Mouse (Mus musculus): ENCODE results near the gene Ifi27l2a. TPM values are rescaled to one million over a fixed set of nuclear protein-coding genes. Genes with fewer than 3 reads are reported as not detected.
A peak's percentile ranks its signal among the peaks of the same experiment; 100 is the strongest.
"Not testable (repeated sequence)": the region's sequence is repeated elsewhere in the genome, so short reads cannot be mapped to it uniquely, and the experiment has no call there.

The Ifi27l2a gene
- total RNA-seq (2022): 10 to 100 TPM; 20.2 to 34.4 (median 28.4) TPM

DNA sequence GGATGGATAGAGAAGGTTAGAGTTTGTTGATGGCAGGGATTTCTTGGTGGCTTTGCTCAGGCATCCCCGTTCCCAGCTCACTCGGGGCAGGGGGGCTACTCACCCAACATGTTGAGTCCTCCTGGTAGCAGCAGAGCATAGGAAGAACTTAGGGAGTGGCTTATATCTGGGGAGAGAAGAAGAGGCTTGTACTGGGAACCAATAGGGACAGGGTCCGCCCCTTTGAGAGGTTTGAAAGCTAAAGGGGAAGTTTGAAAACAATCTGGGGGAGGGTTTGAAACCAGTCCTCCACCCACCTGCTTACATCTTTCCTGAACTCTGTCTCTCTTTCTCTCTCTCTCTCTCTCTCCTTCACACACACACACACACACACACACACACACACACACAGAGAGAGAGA, at the start of gene Ifi27l2a:
Gene Ifi27l2a, minus strand, starts transcription at position 157 of the 400 bp plus-strand sequence.
- peak; percentile 35 for DNase-seq (ENCODE audit: low spot score)

DNA sequence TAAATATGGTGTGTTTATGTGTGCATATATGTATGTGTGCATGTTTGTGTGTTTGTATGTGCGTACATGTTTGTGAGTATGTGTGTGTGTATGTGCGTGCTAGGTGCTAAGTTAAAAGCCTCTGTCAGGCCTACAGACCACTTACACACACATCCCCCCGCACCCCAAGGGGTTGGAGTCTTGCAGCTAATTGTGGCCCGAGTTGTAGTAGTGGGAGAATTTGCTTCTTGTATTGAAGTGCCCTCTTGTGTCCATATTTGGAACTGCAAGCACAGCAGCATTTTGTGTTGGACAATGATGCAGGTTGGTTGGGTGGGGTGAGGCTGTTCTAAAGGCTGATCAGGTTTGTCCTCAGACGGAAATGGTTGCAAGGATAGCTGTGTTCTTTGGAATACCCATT, 49.3 kb upstream of the Ifi27l2a start:
- DNase-seq (ENCODE audit: low spot score): peak; percentile 82

DNA sequence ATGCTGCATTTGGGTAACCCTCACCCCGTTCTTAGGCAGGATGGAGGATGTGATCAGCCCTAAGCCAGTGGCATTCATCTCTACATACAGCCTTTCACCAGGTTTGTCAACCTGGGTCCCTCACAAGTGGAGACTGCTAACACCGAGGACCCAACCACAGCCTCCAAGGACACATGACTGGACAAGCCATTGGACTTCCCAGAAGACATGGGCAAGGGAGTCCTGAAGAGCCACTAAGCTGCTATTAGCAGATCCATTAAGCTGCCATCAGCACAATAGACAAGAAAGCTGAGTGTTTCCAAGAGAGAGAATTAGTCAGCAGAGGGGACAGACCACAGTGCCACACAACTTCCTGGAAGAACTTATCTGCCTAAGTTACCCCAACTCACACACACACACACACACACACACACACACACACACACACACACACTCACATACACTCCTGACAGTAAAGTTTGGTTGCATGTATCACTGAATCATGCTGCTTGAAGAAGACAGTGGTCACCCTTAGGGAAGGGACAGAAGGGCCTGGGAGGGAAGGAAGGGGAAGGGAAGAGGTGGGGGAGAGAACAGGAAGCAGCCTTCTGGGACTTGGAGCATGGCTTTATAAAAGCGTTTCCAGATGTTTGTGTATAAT, 47.7 kb upstream of the Ifi27l2a start:
- peak; percentile 35 for DNase-seq (ENCODE audit: low spot score)

DNA sequence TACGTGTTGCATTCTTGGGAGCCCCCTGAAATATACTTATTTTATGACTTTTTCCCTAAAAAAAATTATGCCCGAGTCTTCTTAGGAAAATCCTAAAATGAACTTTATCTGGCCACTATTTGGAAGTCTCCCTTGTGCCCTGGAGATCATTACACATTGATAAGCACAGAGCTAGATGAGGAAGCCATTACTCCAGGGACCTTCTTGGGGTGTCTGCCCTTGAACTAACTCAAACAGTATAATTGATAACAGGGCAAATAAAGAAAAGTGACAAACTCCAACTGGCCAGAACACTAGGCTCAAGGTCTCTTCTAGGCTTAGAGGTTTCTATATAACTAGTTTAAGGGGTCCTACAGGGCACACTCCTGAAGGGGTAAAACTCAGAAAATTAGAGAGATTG, 44.3 kb upstream of the Ifi27l2a start:
- no peak for DNase-seq (ENCODE audit: low spot score)

DNA sequence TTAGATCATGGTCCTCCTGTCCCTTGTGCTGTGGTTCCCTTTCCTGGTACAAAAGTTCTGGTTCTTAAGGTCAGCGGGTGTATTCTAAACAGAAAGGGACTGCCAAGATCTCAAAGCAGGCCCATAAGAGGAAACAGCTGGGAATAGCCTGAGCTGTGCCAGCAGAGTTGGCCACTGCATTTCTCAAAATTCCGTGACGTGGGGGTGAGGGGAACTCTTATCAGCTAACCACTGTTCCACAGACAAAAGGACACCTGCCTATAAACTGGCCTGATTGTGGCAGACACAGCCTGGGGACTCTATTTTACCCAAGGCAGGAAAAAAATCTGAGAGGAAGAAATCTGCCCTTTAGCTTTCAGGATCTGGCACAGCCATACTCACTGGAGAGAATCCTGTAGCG, 43.8 kb upstream of the Ifi27l2a start:
- peak; percentile 75 for DNase-seq (ENCODE audit: low spot score)

DNA sequence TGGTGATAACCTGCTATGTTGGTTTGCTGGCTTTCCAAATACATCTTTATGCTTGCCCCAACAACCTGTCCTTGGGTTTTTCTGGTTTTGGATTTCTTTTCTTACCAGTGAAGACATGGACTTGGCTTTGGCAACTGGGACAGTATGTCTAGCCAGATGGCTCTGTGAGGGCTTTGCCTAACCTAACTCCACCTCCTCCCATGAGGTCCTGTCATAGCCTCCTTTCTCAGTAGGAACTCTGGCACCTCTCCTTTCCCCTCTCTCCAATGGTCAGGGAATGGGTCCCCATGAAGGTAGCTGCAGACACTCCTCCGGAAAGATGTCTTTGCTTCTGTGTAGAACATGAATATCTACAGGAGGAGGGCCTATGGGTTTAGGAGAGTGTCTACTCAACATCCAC, 43.2 kb upstream of the Ifi27l2a start:
- peak; percentile 44 for DNase-seq (ENCODE audit: low spot score)

DNA sequence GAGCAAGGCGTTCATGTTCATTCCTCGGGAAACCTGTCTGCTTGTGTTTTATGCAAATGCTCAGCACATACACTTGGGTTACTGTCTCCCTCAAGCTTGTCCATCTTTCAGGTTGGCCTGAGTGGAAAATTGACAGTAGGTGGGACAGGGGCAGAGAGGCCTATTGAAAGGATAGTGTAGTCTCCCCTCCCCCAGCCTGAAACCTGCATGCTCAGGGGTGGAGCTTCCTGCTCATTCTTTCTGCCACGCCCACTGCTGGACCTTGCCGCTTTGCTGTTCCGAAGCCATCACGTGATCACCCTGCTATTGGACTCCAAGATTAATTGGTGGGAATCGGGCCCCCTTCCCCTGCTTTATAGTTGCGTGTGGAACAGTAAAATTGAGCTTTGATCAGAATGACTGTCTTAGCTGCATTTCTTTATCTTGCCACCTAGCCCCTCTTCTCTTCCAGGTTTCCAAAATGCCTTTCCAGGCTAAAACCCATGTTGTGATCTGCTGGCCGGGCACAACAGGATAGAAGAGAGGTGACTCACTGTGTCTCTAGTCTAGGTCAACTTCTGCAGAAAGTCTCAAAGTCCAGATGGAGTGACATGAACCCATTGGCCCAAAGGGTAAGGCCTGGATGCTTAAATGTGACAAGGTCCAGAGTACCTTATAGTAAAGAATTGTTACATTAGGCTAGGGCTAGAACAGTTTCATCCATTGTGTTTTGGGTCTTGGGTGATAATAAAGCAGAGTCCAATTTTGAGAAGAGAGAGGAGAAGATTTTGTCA, 40.9 kb upstream of the Ifi27l2a start:
- not testable (repeated sequence) for DNase-seq (ENCODE audit: low spot score)

DNA sequence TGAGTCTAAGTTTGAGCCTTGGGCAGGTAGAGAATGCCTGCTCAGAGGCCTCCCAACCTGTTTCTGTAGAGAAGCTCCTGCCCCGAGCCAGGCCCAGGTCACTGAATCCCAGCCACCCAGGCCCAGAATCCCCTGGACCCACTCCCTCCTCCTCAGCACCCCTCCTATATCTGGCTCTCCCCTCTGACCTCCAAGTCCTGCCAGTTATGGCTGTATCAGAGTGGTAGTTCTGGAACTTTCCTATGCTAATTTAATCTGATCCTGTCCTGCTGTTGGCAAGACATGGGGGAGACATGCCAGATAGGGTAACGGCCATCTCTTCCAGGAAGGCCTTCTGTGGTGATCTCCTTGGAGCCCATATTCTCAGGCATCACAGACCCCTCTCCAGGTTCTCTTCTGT, 39.3 kb upstream of the Ifi27l2a start:
- no peak for DNase-seq (ENCODE audit: low spot score)

DNA sequence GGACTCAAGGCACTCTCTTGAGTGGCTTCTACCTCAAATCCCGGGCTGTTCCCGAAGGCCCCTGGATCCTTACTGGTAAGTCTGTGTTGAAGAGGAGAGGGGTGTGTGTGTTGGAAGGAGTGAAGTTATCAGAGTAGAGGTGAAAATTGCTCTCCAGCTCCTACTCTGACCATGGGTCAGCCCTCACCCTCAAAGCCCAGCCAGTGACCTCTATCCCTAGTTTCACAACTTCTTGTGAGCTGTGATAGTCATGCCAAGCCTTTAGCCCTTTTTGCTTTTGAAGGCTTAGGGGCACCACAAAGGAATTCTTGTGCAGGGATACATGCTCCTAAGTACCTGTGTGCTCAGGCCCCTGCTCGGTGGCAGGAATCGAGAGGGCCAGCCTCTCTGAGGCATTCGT, 38.2 kb upstream of the Ifi27l2a start:
- DNase-seq (ENCODE audit: low spot score): no peak

DNA sequence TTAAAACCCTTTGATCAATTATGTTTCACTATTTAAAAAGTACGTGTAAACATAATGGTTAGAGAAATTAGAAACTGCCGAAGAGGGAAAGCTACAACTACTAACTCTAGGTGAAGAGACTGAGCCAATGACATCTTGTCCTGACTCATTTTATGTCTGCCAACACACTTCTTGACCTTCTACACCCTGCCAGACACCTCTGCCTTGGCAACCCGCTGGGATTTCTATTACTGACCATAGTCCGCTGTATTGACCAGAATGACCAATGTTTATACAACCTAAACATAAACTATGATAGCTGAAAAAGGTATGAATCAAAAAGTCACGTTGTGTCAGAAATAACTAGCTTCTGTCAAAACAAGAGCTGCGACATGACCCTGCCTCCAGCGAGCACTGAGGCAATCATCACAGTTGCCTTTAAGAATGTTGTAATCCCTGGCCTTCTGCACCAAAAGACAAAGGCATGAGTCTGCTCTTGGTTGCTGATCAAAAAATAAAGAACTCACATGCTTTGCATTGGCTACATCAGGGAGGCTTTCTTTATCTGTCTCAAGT, 34.1 kb upstream of the Ifi27l2a start:
- DNase-seq (ENCODE audit: low spot score): no peak

DNA sequence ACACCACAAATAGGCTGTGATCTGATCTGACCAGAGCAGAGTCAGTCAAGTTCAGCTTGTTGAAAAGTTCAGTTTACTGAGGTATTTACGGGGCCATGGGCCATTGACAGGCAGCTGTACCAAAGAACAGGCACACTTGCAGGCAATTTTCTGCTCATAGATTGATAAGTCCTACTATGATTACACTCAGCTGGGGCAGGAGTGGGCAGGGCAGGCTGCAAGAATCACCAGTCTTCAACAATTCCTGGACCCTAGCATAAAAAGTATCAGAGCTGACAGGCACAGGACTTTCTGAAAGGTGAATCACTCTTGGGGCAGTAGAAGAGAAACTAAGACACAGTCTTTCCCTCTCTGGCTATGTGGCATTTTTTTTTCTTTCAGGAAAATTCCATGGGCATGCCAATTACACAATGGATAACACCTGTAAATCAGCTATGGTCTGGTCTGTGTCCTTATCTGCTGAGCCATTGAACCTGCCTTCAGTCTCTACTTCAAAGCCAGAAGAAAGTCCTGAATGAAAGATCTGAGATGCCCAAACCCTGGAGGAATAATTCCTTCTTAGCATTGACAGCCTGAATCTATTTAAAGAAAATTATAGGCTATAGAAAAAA, 33.4 kb upstream of the Ifi27l2a start:
- DNase-seq (ENCODE audit: low spot score): no peak

DNA sequence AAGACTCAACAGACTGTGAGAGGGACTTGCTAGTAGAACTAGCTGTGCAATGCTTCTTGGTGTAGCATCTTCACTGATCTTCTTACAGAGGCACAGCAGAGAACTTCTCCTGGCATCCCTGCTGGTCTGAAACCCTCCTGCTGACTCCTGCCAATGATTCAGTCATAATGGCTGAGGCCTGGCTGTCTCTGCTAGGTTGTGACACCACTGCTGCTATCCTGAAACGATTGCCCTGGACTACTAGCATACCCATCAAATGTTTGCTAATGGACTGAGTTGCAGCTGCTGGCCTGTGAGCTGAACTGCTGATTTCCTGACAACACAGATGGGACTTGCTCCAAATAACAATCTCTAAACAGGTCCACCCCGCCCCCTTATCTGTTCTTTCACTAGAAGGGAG, 31.0 kb upstream of the Ifi27l2a start:
- DNase-seq (ENCODE audit: low spot score): no peak

DNA sequence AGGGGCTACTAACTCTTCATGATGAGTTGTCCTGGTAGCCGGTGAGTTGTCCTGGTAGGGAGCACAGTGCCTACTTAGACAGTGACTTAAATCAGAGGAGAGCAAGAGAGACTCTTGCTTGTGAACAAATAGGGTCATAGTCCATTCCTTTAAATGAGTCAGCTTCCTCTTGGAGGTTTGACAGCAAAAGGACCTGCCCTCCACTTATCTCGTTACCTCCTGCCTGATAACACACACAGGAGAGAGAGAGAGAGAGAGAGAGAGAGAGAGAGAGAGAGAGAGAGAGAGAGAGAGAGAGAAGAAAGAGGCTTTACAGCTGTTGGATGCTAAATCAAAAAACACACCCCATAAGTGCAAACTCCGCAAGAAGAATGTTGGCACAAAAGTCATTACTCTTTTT, 13.7 kb upstream of the Ifi27l2a start, which contains the start of gene Ifi27l2b:
Gene Ifi27l2b, minus strand, starts transcription at position 84 of the 400 bp plus-strand sequence.
- no peak for DNase-seq (ENCODE audit: low spot score)

DNA sequence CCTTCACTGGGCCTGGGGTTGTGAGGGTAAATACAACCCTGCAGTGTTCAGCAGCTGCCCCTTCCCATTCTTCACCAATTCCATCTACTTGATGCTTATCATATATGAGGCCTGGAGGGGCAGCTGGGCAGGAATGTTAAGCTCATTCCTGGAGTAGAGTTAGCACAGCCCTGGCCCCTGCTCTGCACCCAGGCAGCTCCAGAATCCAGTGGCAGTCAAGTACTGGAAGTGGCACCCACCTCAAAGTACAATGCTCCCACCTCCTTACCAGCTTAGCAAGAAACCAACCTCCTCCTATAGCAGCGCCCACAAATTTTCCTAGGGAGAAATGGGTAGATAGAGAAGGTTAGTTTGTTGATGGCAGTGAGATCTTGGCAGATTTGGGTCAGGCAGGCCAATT, 13.2 kb upstream of the Ifi27l2a start:
- DNase-seq (ENCODE audit: low spot score): not testable (repeated sequence)

DNA sequence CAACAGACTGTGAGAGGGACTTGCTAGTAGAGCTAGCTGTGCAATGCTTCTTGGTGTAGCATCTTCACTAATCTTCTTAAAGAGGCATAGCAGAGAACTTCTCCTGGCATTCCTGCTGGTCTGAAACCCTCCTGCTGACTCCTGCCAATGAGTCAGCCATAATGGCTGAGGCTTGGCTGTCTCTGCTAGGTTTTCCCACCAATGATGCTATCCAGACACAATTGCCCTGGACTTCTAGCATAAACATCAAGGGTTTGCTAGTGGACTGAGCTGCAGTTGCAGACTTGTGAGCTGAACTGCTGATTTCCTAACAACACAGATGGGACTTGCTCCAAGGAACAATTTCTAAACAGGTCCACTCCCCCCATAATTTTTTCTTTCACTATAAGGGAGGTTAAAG, 9.9 kb upstream of the Ifi27l2a start:
- no peak for DNase-seq (ENCODE audit: low spot score)

DNA sequence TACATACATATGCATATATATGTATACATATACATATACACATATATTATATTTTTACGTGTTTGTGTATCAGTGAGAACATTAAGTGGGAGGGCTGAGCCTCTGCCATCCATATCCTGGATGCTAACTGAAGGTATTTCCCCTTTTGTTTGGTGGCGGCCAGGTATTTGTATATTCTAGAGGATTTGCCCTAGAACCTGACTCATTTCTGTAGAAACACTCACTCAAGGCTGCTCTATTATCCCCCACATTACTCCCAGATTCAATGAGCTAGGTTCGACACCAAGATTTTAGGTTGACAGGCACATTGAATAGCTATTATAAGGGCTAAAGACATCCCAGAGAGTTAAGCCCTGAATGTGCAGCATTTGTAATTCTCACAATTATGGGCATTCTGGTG, 1.6 kb upstream of the Ifi27l2a start:
- no peak for DNase-seq (ENCODE audit: low spot score)

DNA sequence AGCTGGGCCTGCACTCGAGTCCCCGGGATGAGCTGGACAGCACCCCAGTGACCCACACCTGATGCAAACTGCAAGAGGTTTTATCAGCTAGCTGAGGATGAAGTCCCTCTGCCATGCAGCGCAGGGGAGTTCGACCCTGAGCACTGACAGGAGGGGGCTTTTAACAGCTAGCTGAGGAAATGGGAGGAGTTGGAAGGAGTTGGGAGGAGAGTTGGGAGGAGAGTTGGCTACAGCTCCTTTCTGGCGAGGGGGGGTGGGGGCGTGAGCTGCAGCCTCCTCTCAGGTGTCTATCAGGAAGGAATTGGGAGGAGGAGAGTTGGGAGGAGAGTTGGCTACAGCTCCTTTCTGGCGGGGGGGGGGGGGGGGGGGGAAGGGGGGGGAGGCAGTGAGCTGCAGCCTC, 781 bp upstream of the Ifi27l2a start:
- not testable (repeated sequence) for DNase-seq (ENCODE audit: low spot score)

DNA sequence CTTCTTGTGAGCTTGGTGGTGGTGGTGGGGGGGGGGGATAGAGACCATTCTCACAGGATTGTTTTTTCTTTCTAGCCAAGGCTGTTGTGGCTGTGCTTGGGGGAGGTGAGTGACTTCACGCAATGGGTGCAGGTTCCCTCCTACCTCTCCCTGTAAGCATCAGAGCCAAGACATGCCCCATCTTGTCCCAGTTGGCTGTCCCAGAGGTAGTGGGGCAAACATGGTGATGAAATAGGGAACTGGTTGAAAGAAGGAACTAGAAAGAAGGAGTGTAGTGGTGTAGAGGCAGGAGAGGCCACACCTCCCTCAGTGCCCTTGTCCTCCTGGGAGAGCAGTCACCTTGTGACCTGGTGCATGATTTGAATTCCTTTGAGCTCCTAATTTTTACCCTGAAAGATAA, 5.9 kb downstream of the Ifi27l2a start:
- DNase-seq (ENCODE audit: low spot score): no peak

DNA sequence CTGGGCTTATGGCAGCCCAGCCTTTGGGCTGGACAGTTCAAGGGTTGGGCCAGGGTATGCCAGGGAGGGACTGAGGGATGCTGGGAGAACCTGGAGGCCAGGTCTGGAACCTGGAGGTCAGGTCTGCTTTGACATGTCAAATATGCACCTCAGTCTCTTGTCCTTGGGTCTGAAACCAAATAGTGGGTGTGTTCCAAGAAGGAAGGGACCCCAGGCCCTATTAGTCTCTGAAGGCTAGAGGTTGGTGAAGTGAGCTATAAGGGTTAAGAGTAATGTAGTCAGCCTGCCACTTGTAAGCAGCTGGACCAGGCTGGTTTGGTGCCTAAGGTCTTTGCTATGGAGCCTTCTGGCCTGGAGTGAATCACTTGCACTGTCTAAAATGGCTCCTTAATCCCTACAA, 8.6 kb downstream of the Ifi27l2a start:
- no peak for DNase-seq (ENCODE audit: low spot score)

DNA sequence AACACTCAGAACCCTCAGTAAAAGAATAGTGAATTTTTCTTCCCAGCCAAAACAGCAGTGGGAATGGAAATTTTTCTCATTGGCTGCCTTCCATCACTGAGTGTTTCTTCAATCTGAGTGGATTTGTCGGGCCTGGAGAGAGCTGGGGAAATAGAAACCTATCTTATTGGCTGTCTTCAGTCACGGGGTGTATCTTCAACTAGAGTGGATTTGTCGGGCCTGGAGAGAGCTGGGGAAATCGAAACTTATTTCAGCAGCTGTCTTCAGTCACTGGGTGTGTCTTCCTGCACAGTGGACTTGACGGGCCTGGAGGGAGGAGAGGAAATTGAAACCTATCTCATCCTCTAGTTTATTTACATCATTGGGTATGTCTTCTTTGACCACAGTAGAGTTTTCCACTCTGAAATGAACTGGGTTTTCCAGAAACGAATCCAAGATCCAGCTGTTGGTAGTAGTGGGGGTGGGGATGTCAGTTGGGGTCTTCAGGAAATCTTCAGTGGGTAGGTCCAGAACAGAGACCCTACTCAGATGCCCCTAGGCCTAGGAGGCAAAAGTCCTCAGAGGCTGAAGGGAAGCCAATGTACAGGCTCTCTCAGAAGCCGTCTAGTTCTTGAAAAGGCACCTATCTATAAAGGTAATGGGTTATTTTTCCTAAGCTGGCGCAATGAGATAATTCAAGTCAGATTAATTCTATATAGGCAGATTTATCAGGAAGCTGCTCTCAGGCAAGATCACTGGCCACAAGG, 9.3 kb downstream of the Ifi27l2a start, which contains the start of gene Ifi27:
Gene Ifi27, plus strand, starts transcription at position 226 of the 746 bp plus-strand sequence.
- peak; percentile 96 for DNase-seq (ENCODE audit: low spot score)

DNA sequence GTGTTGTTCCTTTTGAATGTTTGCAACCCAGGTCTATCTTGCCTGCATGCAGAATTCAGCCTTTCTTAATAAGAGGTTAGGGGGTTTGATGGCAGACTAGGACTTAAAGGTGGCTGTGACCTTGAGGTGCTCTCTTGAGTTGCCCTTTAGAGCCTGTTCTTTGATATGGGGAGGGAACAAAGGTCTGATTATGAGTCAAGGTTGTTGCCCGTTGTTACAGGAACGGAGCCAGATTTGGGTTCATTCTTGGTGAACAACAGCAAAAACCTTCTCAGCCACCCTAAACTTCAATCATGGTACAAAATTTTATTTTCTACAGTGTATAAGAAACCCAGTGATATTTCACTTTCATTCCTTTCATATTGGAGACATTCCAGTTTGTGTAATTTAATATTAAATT, 10.1 kb downstream of the Ifi27l2a start:
- DNase-seq (ENCODE audit: low spot score): peak; percentile 20

DNA sequence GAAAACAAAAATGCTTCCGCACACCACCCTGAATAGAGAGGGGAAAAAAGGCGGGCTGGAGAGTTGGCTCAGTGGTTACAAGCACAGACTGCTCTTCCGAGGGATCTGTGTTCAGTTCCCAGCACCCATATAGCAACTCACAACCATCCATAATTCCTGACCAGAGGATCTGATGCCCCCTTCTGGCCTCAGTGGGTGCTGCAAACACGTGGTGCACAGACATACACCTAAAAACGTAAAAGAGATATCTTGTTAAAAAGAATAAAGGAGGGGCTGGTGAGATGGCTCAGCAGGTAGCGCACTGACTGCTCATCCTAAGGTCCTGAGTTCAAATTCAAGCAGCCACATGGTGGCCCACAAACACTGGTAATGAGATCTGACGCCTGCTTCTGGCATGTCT, 16.8 kb downstream of the Ifi27l2a start:
- DNase-seq (ENCODE audit: low spot score): no peak
